Mouse (Mus musculus) CH12.LX (cell line): Measurements from ENCODE around the gene 1810010H24Rik.

Experiments
- CTCF ChIP-seq, 2 experiments: IDR thresholded peaks in 1 of 2; conservative IDR thresholded peaks in 1 of 2; 2 replicates each; pipeline ENCODE4 v1.5.1; 2011 to 2012; ENCODE audit warnings: low read depth in 2 of 2, low read length in 2 of 2, improper control_type of control experiment in 1 of 2, inconsistent platforms in 1 of 2, mild to moderate bottlenecking in 1 of 2, moderate library complexity in 1 of 2
- ETS1 ChIP-seq: conservative IDR thresholded peaks from 2 replicates; pipeline ENCODE4 v1.6.1; 2012; ENCODE audit warnings: low read depth, mild to moderate bottlenecking, inconsistent platforms, low read length, improper control_type of control experiment, moderate library complexity
- NELFE ChIP-seq: IDR thresholded peaks from 2 replicates; pipeline ENCODE4 v1.6.1; 2011; ENCODE audit warnings: low read depth, low read length, improper control_type of control experiment
- NRF1 ChIP-seq: IDR thresholded peaks from 2 replicates; pipeline ENCODE4 v1.6.1; 2014; ENCODE audit warnings: low read depth, mild to moderate bottlenecking, inconsistent platforms, low read length, improper control_type of control experiment, moderate library complexity
- PAX5 ChIP-seq: IDR thresholded peaks from 2 replicates; pipeline ENCODE4 v1.6.1; 2012; ENCODE audit warnings: low read length, inconsistent platforms, mixed read lengths
- POLR2A ChIP-seq: IDR thresholded peaks from 2 replicates; pipeline ENCODE4 v1.6.1; 2011; ENCODE audit warnings: low read depth, mild to moderate bottlenecking, improper control_type of control experiment, low read length
- RAD21 ChIP-seq: IDR thresholded peaks from 2 replicates; pipeline ENCODE4 v1.6.1; 2011; ENCODE audit warnings: low read depth, mild to moderate bottlenecking, low read length, improper control_type of control experiment, moderate library complexity
- SIN3A ChIP-seq: IDR thresholded peaks from 2 replicates; pipeline ENCODE4 v1.6.1; 2012; ENCODE audit warnings: low read length, improper control_type of control experiment, inconsistent platforms
- ZC3H11A ChIP-seq: IDR thresholded peaks from 2 replicates; pipeline ENCODE4 v1.6.1; 2012; ENCODE audit warnings: low read depth, mild to moderate bottlenecking, inconsistent platforms, low read length, improper control_type of control experiment

DNA sequence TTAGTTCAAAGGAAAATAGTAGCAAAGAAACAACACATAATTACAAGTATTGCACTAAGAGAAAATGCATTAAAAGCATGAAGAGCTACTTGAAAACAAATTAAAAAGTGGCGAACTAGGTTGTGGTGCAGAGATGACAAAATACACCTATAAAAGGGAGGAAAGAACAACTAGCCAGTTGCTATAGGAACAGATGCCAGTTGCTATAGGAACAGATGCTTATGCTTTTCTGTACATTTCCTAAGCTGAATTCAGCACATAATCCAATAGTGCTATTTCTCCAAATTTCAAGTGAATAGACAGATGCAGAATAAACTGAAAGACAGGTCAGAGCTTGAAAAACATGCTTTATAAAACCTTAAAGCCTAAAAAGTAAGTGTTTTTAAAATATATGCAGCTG, 39.1 kb downstream of the 1810010H24Rik start:
- no peak for TF ChIP-seq RAD21
- TF ChIP-seq CTCF (conservative IDR thresholded peaks at IDR 0.05 in 1 of 2, IDR thresholded peaks at IDR 0.05 in 1 of 2; ENCODE audit: low read depth in 2 of 2, low read length in 2 of 2) = no peak
- TF ChIP-seq NRF1 = no peak
- TF ChIP-seq POLR2A = no peak
- TF ChIP-seq ETS1 = no peak
- TF ChIP-seq PAX5 = no peak
- TF ChIP-seq NELFE = no peak
- no peak for TF ChIP-seq SIN3A
- TF ChIP-seq ZC3H11A = no peak
